Mouse (Mus musculus): Measurements from ENCODE around the gene Cacng4. TPM values are rescaled to one million over a fixed set of nuclear protein-coding genes. Genes with fewer than 3 reads are reported as not detected.

The Cacng4 gene
- total RNA-seq (2021), result under 1 TPM in 1 of 2 experiments, not detected in 1; 0.08 TPM
- long read RNA-seq, experiment 1, partial matches to known transcripts, result 0 of 1 reads
- long read RNA-seq, experiment 1, other reads (novel, unspliced or antisense), result 0 of 1 reads
- long read RNA-seq, experiment 2, result 0 reads

DNA sequence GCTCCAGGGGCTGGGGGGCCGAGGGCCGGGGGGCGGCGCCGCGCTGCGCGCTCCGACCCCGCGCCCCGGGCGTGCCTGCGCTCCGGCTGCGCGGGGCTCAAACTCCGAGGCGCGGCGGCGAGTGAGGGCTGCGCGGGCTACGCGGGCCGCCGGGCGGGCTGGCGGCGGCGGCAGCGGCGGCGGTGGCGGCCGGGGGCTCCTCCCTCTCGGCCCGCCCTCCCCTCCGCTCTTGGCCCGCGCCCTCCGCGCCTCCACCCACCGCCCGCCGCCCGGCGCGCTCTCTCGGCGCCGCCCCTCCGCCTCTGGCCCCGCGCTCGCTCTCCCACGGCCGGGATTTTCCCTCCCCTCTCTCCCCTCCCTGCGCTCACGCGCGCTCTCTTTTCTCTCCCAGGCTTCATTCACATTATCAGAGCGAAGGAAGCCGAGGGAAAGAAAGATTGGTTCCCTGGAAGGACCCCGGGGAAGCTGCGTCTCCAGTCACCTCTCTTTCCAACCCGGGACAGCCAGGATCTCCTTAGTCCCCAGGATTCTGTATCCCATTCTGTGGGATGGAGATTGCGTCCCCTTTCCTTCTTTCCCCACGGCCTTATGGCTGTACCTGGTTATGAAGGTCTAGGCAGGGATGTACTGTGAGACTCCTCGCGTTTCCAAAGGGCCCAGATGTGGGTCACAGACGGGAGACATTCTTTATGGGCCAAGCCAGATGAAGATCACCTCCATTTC lies at the start of gene Cacng4:
TSS of gene Cacng4 (minus strand) at position 11 of the 723 bp plus-strand sequence.
- no peak for DNase-seq

DNA sequence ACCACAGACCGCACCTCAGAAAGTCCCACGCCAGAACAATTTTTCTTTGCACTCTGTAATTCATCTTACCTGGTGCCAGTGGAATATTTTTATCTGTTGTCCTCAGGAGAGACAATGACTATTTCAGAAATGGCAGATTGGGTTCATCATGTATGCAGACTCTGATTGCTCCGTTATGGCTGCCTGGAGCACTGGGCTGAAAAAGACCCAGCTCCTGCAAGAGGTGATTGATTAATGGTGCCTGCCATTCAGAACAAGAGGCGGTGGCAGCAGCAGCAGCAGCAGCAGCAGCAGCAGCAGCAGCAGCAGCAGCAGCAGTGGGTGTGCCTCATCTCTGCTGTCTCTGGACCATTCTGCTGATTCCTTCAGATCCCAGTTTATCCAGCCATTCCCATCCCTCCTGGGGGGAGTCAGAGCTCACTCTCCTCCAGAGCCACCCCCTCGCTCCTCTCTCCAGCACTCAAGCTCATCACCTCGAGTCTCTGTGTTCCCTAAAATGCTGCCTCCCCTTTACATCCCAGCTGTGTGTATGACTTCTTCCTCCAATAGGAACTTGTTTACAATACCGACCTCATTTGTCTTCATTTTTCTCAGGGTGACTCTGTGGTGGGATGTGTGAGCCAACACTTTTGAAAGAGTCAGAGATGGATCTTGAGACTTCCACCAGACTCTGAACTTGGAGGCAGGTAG lies 39.1 kb upstream of the Cacng4 start:
- DNase-seq, result no peak

DNA sequence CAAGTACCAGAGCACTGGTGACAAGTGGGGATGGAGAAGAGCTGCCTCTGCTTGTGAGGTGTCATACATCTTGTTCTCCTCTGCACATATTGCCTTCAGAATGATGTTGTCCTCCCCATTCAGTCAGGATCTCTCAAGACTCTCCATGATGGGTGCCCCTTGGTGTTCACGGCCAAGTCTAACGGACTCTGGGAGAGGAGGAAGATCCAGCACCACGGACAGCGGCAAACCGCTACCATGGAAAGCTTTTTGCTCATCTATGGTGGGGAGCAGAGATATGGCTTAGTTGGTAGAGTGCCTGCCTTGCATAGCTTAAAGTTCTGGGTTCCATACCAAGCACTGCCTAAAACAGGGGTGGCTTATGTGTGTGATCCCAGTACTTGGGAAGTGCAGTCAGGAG lies 22.8 kb upstream of the Cacng4 start:
- no peak for DNase-seq

DNA sequence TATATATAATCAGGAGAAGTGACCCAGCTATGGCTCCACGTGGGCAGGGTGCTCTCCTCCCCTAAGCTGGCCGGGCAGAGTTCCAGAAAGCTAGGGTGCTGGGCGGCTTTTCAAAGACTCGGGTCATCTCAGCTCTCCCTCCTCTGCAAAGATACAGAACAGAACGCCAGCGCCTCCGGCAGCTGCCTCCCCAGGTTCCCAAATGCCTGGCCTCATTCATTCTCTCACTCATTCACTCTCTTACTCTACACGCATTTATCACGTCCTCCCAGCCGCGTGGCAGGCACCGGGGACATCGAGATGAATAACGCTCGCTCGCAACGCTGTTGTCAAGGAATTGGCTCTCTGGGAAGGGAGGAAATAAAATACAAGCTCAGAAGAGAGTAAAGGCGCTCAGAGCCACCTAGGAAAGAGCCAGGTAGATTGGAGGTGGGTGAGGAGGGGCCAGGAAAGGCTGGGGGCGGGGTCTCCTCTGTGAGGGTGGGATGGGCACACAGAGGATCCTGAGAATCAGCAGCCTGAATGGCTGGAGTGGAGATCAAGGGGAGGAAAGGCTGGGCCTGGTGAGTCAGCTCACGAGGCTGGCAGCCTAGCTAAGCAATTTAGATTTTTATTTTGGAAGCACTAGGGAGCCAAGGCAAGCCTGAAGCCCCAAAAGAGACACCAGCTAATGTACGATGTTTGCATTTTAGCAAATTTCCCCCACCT lies 18.7 kb upstream of the Cacng4 start:
- DNase-seq, result no peak

DNA sequence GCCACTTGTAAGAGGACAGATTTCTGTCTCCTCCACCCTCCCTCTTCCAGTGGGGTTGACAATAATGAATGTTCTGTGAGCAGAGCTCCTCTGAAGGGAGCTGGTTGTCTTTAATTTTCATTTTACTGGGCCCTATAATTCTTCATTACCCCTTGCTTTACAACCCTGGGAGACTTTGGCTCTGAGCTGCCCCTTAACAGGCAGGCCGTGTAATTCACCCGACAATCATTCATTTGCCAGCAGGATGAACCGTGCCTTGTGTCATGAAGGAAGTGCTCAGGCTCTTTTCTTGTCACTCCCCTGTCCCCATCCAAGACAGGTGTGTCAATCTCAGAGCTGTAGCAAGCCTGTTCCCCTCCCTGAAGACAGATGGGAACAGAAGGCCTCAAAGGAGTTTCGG lies 18.1 kb upstream of the Cacng4 start:
- DNase-seq, result no peak

DNA sequence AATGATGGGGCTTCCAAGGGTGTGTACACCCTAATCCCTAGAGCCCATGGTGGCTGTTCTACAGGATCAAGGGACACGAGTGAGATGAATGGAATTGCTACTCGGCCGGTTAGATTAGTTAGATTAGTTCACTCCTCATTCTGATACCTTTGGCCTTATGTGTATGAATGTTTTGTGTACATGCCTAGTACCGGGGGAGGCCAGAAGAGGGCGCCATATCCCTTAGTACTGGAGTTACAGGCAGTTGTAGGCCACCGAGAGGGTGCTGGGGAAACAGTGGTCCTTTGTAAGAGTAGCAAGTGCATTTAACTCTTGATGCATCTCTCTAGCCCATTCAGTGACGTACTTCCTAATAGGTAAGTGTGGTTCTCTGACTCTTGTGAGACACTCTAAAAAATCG lies 14.2 kb upstream of the Cacng4 start:
- DNase-seq, result no peak

DNA sequence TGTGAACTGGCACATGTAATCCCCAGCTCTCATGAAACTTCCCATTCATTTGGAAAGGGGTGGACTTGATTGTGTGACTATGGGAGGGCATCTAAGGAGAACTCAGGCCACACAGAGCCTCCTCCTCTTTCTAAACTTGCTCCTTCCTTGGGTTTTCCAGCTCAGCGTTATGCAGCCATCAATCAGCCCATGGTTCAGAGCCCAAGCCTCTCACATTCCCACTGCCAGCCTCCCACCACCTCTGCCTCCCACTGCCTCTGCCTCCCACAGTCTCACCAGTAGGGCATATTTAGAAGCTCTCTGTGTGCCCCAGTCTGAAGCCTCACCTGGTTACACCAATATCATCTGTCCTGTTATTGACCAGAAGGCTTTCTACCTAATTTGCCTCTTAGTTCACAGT lies 11.7 kb upstream of the Cacng4 start:
- no peak for DNase-seq

DNA sequence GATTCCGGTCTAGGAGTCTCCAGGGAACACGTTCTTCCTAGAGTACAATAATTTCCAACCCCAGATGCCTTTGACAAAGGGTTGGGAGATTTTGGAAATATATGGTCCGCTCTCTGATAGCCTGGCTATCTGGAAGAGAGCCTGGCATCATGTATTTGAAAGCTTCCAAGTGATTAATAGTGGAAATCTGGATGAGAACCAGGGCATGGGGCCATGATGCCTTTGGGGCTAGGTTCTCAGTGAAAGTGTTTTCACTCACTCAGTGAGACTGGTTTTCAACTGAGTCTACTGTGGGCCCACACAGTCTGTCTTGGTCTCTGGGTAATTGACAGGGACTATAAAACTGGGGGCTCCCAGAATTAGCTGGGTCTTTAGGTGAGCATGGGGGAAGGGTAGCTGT lies 7.6 kb upstream of the Cacng4 start:
- DNase-seq, result no peak

DNA sequence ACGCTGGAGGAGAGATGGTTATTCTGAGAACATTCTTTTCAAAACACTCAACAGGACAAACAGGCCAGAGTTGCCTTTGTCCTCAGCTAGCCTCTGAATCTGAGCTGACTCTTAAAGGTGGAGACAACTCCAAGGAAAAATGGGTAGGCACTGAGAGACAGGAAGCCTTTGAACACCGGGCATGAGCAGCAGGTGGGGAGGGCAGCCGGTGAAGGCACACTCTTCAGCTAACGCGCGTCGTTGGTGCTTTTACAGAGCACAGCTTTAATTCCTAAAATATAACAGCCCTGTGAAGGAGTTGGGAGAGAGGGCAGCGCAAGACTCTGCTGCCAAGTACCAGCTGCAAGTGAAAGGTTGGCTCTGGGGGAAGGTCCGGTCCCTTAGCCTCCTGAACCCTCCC lies 5.0 kb upstream of the Cacng4 start:
- no peak for DNase-seq

DNA sequence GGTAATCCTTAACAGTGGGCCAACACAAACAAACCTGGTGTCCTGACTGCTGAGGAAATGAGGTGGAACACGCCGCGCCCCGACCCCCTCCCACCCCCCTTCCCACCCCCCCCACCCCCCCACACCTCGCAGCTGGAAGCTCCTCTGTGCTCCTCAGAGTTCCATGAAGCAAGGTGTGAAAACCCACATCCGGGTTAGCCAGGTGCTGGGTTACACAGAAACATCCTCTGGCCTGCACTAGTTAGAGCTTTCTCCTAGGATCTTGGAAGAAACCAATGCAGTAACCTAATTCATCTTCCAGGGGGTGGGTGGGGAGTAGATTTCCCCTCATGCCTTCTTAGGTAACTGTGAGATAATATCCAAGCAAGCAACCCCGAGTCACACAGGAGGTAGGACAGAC lies 2.0 kb upstream of the Cacng4 start:
- no peak for DNase-seq

DNA sequence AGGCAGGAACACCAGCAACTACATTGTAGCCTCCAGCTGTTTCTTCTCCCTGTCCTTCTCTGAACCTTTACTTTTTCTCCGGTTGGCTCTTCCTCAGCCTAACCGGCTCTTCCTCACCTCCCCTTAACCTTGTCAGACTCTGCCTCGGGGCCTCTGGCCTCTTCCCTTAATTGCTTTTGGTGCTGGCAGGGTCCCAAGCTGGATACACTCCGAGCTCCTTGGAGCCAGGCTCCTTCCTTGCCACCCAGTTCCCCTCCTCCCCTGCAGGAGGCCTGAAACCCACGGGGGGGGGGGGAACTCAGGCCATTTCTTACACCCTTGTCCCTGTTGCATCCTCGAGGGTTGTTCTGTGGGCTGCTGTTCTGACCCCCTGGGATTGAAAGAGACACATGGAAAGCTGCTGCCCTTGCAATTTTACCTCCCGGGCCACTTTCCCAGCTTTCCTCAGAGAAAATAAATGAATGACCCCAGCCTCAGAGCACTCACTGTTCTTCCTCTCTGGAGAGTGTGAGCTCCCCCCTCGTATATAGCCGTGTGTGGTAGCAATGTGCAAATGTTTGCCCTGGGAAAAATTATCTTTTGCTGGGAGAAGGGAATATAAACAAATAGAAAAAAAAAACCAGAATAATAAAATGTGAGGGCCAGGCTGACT lies 1.2 kb upstream of the Cacng4 start:
- no peak for DNase-seq

DNA sequence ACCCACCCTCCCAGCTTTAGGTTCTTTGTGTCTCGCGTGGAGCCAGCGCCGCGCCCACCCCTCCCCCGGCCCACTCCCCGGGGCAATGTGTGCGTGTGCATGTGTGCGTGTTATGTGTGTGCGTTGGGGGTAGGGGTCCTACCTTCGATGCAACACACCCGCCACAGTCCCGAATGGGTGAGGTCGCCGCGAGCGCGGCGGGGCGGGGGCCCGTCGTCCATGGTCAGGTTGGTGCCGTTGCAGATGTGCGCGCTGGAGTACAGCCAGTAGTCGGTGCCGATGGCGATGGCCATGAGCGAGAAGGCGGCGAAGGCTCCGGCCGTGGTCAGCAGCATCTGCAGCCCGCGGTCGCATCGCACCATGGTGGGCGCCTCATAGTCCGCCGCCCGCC lies 259 bp downstream of the Cacng4 start:
- no peak for DNase-seq

DNA sequence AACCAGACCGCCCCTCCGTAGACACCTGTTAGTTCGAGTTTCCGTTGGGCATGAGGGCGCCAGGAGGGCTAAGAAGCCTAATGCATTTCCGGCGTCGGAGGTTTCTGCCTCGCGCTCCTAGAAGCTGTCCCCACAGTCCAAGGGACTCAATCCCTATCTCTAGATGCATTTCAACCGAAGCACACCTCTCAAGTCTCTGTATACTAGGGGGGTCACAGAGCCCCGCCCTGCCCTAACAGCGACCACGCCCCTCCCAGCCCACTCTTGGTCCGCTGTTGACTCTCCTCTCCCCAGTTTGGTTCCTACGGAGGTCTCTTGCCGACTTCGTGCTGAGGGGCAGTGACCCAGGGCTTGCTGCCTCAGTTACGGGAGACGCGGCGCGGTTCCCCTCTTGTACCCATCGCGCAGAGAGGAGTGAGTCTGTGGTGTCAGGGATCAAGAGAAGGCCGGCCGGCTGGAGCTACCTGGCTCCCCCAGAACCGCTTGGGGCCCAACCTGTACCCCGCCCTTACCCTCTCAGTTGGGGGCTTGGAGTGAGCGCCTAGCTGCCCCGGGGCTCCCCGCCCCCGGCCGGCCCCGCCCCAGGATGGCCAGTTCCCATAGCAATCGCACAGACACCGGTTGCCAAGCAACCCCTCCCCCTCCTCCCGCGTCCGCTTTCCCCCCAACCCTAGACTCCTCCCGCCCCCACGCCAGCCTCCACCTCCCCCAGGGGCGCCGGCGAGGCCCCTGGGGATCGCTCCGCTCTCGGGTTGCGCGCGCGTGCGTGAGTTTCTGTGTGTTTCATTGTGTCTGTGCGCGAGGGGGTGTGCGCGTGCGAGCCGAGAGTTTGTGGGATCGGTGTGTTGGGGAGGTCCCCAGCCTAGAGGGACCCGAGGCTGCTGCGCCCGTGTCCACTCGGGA lies 906 bp downstream of the Cacng4 start:
- DNase-seq, result no peak

DNA sequence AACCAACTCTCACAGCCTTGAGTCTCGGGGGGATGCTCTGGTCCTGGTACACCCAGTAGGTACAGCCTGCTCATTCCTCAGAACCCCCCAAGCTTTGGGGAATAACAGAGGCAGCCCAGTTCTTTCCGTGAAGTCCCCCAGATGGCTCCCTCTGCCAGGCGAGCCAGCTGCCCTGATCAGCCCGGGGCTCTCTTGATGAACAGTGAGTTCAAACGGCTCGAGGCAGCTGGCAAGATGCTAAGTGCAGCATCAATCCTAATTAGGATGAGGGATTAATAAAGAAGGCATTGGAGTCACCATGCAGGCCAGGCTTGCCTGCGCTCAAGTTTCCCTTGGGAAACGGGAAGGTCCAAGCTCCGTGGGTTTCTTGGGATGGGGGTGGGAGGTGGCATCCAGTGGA lies 2.2 kb downstream of the Cacng4 start:
- DNase-seq, result no peak

DNA sequence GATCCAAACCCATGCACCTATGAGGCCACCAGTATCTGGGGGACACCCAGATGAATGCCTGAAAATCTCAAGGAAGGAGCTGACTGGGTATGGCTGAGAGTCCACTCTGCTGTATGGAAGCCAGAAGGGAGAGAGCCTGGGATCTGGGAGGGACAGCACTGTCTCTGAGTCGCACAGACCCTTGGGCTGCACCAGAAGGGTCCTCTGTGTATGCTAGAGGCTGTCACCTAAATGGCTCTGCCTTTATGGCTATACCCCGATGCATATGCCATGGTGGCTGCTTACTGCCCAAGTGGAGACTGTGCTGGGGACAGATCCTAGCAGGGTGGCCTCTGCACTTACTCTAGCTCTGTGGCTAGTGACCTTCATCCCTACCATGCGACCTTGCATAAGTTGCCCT lies 8.6 kb downstream of the Cacng4 start:
- no peak for DNase-seq

DNA sequence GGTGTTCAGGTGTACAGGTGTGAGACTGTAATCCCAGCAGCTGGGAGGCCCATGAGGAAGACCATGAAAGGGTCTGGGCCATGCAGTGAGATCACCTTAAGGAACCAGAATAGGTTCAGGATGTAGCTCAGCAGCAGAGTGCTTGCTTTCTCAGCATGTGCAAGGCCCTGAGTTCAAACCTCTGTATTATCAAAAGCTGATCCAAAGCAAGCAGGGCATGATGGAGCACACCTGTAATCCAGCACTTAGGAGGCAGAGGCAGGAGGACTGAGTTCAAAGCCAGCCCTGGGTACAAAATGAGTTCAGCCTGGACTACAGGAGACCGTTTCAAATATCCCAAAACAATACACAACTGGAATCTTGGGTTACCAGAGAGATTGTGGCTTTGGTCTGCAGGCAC lies 9.1 kb downstream of the Cacng4 start:
- DNase-seq, result no peak

DNA sequence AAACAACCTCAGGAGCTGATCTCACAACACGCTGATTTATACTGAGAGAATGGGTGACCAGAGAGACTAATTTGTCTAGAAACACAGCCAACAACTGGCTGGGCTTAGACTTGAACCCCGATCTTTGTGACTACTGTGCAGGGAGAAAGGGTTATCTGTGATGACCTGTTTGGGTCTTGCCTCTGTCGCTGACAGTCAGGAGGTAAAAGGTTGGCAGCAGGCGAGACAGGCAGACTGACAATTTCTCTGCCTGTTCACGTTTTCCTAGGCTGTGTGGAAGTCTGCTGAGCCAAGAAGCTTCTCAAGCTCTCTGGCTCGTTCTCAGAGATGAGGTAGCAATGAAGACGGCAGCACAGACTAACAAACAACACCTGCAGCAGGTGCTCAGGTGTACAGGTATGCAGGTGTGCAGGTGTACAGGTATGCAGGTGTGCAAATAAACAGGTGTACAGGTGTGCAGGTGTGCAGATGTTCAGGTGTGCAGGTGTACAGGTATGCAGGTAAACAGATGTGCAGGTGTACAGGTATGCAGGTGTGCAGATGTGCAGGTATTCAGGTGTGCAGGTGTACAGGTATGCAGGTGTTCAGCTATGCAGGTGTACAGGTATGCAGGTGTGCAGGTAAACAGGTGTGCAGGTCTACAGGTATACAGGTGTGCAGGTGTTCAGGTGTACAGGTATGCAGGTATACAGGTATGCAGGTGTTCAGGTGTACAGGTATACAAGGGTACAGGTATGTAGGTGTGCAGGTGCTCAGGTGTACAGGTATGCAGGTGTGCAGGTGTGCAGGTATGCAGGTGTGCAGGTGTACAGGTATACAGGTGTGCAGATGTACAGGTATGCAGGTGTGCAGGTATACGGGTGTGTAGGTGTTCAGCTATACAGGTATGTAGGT lies 10.2 kb downstream of the Cacng4 start:
- DNase-seq, result no peak

DNA sequence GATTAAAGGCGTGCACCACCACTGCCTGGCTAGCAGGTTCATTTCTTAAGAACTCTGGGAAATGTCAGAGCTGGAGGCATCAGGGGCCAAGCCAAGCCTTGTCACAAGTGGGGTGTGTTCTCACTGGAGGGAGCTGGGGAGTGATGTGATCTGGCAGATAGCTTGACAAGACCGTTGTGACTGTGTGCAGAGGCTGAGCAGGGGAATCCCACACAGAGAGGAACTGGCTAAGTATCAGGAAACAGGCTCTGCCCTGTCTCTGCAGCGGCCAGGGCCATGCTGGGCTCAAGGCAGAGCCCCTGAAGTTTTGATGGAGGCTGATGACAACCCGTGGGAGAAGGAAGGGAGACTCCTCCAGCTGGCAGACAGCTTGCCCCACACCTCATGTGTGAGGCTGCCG lies 11.8 kb downstream of the Cacng4 start:
- DNase-seq, result no peak

DNA sequence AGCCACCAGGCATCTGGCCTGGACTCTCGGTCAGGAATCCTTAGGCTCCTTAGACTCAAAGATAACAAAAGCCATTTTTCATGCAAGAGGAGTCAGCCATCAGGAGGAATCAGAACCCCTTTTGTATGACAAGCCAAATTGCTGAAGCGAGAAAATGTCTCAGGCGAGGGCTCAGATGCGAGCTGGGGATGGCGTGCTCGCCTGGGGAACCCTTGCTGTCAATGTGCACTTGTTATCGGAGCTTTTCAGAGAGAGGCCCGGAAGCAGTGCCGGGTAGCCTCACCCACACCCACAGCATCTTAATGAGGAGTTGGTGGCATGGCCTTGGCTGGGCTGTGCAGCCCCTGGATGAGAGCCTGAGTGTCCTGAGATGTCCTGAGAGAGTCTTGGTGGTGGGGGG lies 15.5 kb downstream of the Cacng4 start:
- no peak for DNase-seq

DNA sequence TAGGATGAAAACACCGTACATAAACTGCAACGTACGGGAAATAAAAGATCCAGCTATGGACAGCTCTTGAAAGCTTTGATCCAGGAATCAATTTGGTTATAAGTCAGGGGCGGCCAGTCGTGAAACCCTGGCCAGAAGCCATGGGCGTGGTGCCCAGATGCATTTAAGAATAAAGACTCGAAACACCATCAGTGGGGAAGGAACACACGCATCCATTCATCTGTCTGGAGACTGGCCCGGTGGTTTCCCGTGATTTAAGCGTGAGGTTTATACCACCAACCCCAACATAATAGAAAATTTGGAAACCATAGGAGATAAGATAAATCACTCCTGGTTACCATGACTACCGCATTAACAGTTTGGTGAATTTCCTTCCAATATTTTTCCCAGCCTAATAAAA lies 16.9 kb downstream of the Cacng4 start:
- no peak for DNase-seq

DNA sequence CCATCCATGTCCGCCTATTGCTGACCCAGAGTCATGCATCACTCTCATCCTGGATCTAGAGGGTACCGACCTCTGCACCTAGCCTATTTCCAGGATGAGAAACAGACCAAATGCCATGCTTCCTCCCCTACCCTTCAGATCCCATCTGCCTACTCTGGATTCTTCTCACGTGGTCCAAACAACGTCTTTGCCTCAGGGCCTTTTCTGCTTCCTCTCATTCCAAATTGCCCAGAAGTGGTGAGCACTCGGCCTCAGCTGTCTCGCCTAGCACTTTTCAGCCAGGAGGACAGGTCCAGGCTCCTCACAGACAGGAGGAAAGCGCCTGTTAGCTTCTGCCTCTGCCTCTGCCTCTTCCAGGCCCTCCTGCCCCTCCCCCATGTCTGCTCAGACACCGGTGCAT lies 21.0 kb downstream of the Cacng4 start:
- no peak for DNase-seq
